Mouse (Mus musculus) cortical plate, adult 2 months (tissue): ENCODE results near the gene Gm36028.

Experiments used
- CTCF ChIP-seq: fragments of 200-500 bp; IDR thresholded peaks from 2 replicates; pipeline ENCODE4 v1.5.1; 2011; ENCODE audit warnings: mild to moderate bottlenecking, control low read depth, low read length; ENCODE audit not compliant: insufficient read depth; ENCODE audit errors: extremely low read depth
- POLR2A ChIP-seq: fragments of 200-500 bp; IDR thresholded peaks from 2 replicates; pipeline ENCODE4 v1.6.1; 2011; ENCODE audit warnings: mild to moderate bottlenecking, low read length, control low read depth; ENCODE audit not compliant: insufficient read depth; ENCODE audit errors: extremely low read depth

GRCm38 (mm10) chr16:37801097-37801496, 59.8 kb downstream of the Gm36028 start:
- TF ChIP-seq CTCF (no peak), POLR2A (no peak)
